In genomic region chr10:71002871-71003270, GRCm38 (mm10) we compare ENCODE assay signal across 26 mouse cellular contexts.
"Had no signal": no experiment of that assay in that cellular context is flagged by ENCODE, and none has a peak within 500 bp of the region (broad histone marks: within the 10 kb centered on the region; RNA-seq: fewer than 3 reads in every experiment).

No protein-coding gene starts in this region.

- H3K36me3 ChIP-seq: heart, embryonic 15.5 days; hindbrain, embryonic 13.5 days; hindbrain, embryonic 15.5 days; kidney, embryonic 15.5 days; limb, embryonic 15.5 days; liver, embryonic 12.5 days had no signal

- H3K4me2 ChIP-seq: heart, embryonic 11.5 days; heart, embryonic 13.5 days; heart, embryonic 15.5 days; hindbrain, embryonic 13.5 days; hindbrain, embryonic 15.5 days; kidney, embryonic 15.5 days; limb, embryonic 13.5 days; limb, embryonic 15.5 days; liver, embryonic 12.5 days had no signal

- H3K9ac ChIP-seq: heart, embryonic 13.5 days; heart, embryonic 15.5 days; hindbrain, embryonic 13.5 days; hindbrain, embryonic 15.5 days; kidney, embryonic 15.5 days; limb, embryonic 13.5 days; limb, embryonic 15.5 days; liver, embryonic 12.5 days; liver, embryonic 14.5 days had no signal

- H3K27me3 ChIP-seq: heart, embryonic 13.5 days; heart, embryonic 15.5 days; hindbrain, embryonic 13.5 days; hindbrain, embryonic 15.5 days; kidney, embryonic 15.5 days; limb, embryonic 13.5 days; limb, embryonic 15.5 days; liver, embryonic 12.5 days had no signal

- H3K27ac ChIP-seq: heart, adult 2 months; heart, embryonic 13.5 days; heart, embryonic 15.5 days; hindbrain, embryonic 13.5 days; hindbrain, embryonic 15.5 days; hindbrain, postnatal 0 days; kidney, embryonic 15.5 days; kidney, postnatal 0 days; limb, embryonic 13.5 days; limb, embryonic 15.5 days; liver, embryonic 12.5 days; liver, embryonic 14.5 days had no signal

- H3K4me1 ChIP-seq: heart, embryonic 13.5 days; heart, embryonic 15.5 days; hindbrain, embryonic 13.5 days; hindbrain, embryonic 15.5 days; kidney, embryonic 15.5 days; liver, embryonic 12.5 days had no signal

- H3K9me3 ChIP-seq: heart, embryonic 13.5 days; heart, embryonic 15.5 days; hindbrain, embryonic 13.5 days; hindbrain, embryonic 15.5 days; kidney, embryonic 15.5 days; limb, embryonic 13.5 days; limb, embryonic 15.5 days had no signal

- DNase-seq: gastrocnemius, postnatal 10 days; gastrocnemius, postnatal 25 days; heart, adult 2 months; heart, postnatal 14 days; heart, postnatal 36 days; kidney, adult 11 months; kidney, adult 2 months; kidney, adult 9 months; kidney, postnatal 14 days; kidney, postnatal 36 days; layer of hippocampus, adult 9-11 months; layer of hippocampus, postnatal 36 days; left cerebral cortex, postnatal 4 days had no signal

- H3K4me3 ChIP-seq: heart, adult 2 months; heart, embryonic 13.5 days; heart, embryonic 15.5 days; hindbrain, embryonic 13.5 days; hindbrain, embryonic 15.5 days; kidney, embryonic 15.5 days; limb, embryonic 13.5 days; limb, embryonic 15.5 days; liver, embryonic 12.5 days had no signal

- ATAC-seq: hindbrain, postnatal 0 days; intestine, embryonic 16.5 days; liver, embryonic 12.5 days had no signal
